Mouse (Mus musculus): ENCODE measurements at regions not wholly inside any gene's neighbourhood (a gene's known extent, or its start where the extent isn't known, plus 50 kb on each side); places are given as distances from the start of the nearest gene placed in this dataset.
A peak's percentile ranks its signal among the peaks of the same experiment; 100 is the strongest.

DNA sequence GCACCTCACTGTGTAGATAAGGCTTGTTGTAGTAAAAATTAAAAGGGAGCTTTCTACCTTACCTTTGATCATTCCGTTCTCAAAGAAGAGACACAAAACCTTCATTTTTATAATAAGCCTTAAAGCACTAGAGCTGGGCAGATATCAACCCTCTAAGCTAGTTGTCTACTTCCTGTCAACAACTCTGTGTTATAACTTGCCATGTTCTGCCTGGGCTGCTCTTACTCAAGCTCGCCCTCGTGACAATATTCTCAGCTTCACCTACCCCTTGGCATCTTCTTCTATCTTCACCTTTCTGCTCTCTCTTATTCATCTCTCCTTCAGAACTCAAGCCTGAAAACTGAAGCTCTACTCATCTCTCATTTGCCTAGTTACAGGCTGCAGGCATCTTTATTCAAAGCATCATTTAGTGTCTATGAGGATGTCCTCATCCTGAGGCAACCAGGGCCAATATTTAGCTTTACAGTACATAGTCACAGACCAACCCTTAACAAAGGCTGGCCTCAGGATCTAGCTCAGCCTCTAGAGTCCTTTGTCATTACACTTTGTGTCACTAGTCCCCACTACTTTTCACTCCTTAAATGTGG lies 375.2 kb upstream of the Trib2 start:
- no peak for DNase-seq (ENCODE audit: low spot score in 2 of 2)

DNA sequence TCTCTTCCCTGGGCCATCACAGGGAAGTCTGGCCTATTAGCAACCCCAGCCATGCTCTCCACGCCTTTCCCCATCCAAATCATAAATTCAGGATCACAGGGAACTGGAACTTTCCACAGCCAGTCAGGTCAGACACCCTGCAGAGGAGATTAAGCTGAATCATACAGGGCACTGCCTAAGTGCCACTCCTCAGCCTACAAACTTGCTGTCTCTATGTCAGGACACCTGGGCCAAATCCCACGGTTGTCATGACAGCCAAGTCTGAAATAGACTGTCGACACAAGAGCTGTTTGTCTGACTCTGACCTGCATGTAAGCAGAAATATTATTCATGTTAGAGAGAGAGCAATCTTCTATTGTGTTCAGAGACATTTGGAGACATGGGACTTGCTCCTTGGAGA lies 374.0 kb upstream of the Trib2 start:
- DNase-seq (ENCODE audit: low spot score in 2 of 2), result peak in 1 of 2 experiments; percentile 55

GRCm38 (mm10) chr12:16189441-16189840 lies 372.7 kb upstream of the Trib2 start:
- no peak for DNase-seq (ENCODE audit: low spot score in 2 of 2)

GRCm38 (mm10) chr12:16185976-16186515 lies 369.3 kb upstream of the Trib2 start:
- DNase-seq (ENCODE audit: low spot score in 2 of 2), result no peak

- peak; percentile 17 to 23 for DNase-seq (ENCODE audit: low spot score in 2 of 2)
Observed at GRCm38 (mm10) chr12:16185431-16185923, 368.8 kb upstream of the Trib2 start.

GRCm38 (mm10) chr12:16183055-16183454 lies 366.3 kb upstream of the Trib2 start:
- DNase-seq (ENCODE audit: low spot score in 2 of 2), result no peak

GRCm38 (mm10) chr12:16181599-16181998 lies 364.9 kb upstream of the Trib2 start:
- no peak for DNase-seq (ENCODE audit: low spot score in 2 of 2)

DNA sequence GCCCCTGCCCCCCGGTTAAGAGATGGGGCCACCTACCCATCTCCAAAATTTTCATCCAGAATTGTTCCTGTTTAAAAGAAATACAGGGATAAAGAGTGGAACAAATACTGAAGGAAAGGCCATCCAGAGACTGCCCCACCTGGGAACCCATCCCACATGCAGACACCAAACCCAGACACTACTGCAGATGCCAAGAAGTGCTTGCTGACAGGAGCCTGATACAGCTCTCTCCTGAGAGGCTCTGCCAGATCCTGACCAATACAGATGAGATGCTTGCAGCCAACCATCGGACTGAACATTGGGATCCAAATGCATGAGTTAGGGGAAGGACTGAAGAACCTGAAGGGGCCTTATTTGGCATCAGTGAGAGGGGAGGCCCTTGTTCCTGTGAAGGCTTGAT lies 363.2 kb upstream of the Trib2 start:
- DNase-seq (ENCODE audit: low spot score in 2 of 2), result no peak

- DNase-seq (ENCODE audit: low spot score in 2 of 2), result no peak
Observed at GRCm38 (mm10) chr12:16176326-16176725, 359.6 kb upstream of the Trib2 start.

GRCm38 (mm10) chr12:16172176-16172575 lies 355.5 kb upstream of the Trib2 start:
- no peak for DNase-seq (ENCODE audit: low spot score in 2 of 2)

GRCm38 (mm10) chr12:16171636-16172035 lies 354.9 kb upstream of the Trib2 start:
- DNase-seq (ENCODE audit: low spot score in 2 of 2), result no peak

DNA sequence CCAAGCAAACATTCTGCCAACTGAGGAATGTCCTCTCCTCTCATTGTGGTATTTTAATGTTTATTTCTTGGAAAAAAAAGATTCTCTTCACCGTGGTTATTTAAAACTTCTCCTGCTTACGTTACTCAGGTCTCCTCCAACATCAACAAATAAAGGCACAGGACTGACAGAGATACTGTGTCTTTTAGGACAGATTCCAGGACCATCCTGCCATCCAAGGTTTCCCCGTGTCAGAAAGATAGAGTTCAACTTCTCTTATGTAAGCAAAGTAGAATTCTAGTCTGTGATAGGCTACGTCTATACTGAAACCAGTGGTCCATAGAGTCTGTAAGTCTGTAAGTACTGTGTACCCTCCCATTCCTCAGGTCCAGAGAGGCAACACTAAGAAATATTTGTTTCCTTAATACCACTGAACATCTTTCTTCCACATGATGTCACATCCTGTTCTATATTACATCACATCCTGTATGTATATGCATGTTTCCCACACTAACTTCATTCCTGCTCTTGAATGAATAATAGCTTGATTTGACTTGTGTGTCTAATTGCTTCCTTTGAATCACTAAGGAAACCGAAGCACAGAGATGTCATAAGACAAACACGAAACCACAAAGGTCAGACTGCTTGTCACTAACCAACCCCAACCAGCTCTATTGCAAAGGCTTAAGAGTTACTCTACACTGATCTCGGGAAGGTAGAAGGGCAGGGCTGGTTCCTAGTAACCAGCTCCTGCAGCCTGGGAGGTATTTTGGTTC lies 353.2 kb upstream of the Trib2 start:
- DNase-seq (ENCODE audit: low spot score in 2 of 2), result no peak

GRCm38 (mm10) chr12:16167793-16168343 lies 351.1 kb upstream of the Trib2 start:
- no peak for DNase-seq (ENCODE audit: low spot score in 2 of 2)

GRCm38 (mm10) chr12:16165126-16165525 lies 348.4 kb upstream of the Trib2 start:
- no peak for DNase-seq (ENCODE audit: low spot score in 2 of 2)

- no peak for DNase-seq (ENCODE audit: low spot score in 2 of 2)
Observed at GRCm38 (mm10) chr12:16161947-16162346, 345.2 kb upstream of the Trib2 start.

- peak; percentile 72 to 80 for DNase-seq (ENCODE audit: low spot score in 2 of 2)
Observed at GRCm38 (mm10) chr12:16157896-16158295, 341.2 kb upstream of the Trib2 start.

- no peak for DNase-seq (ENCODE audit: low spot score in 2 of 2)
Observed at GRCm38 (mm10) chr12:16155791-16156558, 339.3 kb upstream of the Trib2 start.

DNA sequence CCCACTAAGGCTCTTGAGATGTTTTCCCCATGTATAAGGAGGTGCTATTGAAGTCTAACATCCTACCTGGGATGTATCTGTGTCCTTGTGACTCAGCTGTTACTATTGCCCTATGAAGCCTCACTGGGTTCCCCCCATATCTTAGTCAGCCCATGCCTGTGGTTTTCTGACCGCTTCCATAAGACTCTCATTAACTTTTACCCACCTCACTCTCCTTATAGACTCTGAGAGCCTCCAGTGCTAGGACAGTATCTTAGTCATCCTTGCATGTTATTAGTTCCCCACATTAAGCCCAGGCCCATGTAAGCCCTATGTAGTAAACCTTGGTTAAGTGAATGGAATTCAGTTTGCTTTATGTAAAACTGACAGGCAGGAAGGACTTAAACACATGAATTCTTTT lies 337.5 kb upstream of the Trib2 start:
- no peak for DNase-seq (ENCODE audit: low spot score in 2 of 2)

DNA sequence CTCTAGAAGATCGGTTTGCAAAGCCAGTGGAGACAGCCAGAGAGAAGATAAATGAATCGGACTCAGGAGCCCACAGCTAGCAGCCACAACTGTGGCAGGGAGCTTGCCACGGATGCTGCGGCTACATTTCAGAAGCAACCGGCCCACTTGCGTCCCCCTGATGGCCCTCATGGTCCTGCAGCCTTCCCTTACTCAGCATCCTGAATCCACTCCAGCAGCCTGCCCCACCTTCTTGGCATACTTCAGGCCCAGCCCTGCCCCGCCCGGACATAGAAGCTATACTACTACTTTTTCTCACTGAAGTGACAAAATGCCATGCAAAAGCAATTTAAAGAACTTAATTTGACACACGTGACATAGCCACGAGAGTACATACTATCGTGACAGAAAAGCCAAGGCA lies 335.4 kb upstream of the Trib2 start:
- peak; percentile 22 to 50 for DNase-seq (ENCODE audit: low spot score in 2 of 2)

GRCm38 (mm10) chr12:16151170-16151702 lies 334.5 kb upstream of the Trib2 start:
- DNase-seq (ENCODE audit: low spot score in 2 of 2), result peak in 1 of 2 experiments; percentile 52

- DNase-seq (ENCODE audit: low spot score in 2 of 2), result no peak
Observed at GRCm38 (mm10) chr12:16146919-16147318, 330.2 kb upstream of the Trib2 start.

All from gastrocnemius, adult 8-10 months (tissue).